8 mouse cellular contexts compared by ENCODE assay signal in the genomic region with DNA sequence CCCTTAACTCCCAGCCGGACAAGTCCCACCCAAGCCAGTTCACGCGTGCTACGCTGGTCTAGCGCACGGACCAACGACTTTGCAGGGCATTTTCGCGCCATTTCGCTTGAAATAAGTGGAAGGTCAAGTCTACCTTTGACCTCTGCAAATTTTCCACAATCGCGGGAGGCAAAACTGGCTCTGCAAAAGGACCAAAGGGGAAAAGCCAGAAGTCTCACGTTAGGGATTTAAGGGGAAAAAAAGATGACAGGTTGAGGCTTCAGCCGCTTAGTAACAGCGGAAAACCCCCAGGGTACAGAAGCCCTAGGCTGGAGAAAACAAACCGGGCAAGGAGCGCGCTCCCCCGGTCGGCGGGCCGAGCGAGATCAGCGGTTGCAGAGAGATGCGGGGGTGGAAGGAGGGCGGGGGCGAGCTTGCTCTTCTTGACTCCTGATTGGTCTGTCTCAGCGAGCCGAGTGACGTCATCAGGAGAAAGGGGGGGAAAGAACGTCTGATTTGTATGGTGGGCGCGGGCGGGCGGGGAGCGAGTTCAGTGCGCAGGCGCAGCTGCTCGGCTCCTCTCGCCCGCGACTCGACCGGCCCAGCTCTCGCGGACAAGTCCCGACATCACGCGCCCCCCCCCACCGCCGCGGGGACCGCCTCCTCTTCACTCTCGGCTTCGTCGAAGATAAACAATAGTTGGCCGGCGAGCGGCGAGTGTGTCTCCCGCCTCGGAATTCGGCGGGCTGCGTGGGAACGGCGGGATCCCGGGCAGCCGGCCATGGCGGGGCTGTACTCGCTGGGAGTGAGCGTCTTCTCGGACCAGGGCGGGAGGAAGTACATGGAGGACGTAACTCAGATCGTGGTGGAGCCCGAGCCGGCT. TPM values are rescaled to one million over a fixed set of nuclear protein-coding genes. Genes with fewer than 3 reads are reported as not detected.
A peak's percentile ranks its signal among the peaks of the same experiment; 100 is the strongest.
DNase-seq lines count a peak whose midpoint lies in the region; ATAC-seq and TF ChIP-seq lines count a peak whose summit lies in the region.

A gene (plus strand): TSS at position 532 of the 862 bp plus-strand sequence.

- peak; percentile 99 for DNase-seq in CD4-positive helper T cell, adult 2 months (ENCODE audit: low read depth, low spot score)
- peak; percentile 98 for DNase-seq in brain, embryonic 18.5 days (ENCODE audit: low read depth, low spot score)
- DNase-seq in kidney, postnatal 0 days (ENCODE audit: low spot score): peak; percentile 99
- DNase-seq in liver, embryonic 11.5 days (ENCODE audit: low spot score): peak; percentile 99
- peak; percentile 99 for DNase-seq in naive thymus-derived CD4-positive, alpha-beta T cell, adult 2 months (ENCODE audit: low read depth)

- H3K9me3 ChIP-seq in heart, embryonic 12.5 days (replicated peaks): no peaks in the 10 kb centered on the region
- no peaks in the 10 kb centered on the region for H3K9me3 ChIP-seq in kidney, postnatal 0 days (replicated peaks; ENCODE audit: low read length)
- H3K9me3 ChIP-seq in liver, embryonic 11.5 days (ENCODE audit: control insufficient read depth, low read length): no peaks in the 10 kb centered on the region
- H3K9me3 ChIP-seq in stomach, embryonic 14.5 days (ENCODE audit: control insufficient read depth, low read depth, low read length): no peaks in the 10 kb centered on the region

- H3K9ac ChIP-seq in heart, embryonic 12.5 days: peak within 1 kb of the TSS; percentile 95
- H3K9ac ChIP-seq in kidney, postnatal 0 days (ENCODE audit: low read depth, low read length): peak within 1 kb of the TSS; percentile 98
- peak within 1 kb of the TSS; percentile 96 for H3K9ac ChIP-seq in liver, embryonic 11.5 days (ENCODE audit: low read depth, low read length)
- H3K9ac ChIP-seq in stomach, embryonic 14.5 days (replicated peaks; ENCODE audit: low read depth, low read length): peak within 1 kb of the TSS; percentile 94

- H3K4me1 ChIP-seq in heart, embryonic 12.5 days (replicated peaks): peaks cover 19% of the 10 kb centered on the region
- peaks cover 8% of the 10 kb centered on the region; the same call in 1 of the 2 replicates for H3K4me1 ChIP-seq in kidney, postnatal 0 days (replicated peaks; ENCODE audit: insufficient read depth, low read length)
- H3K4me1 ChIP-seq in liver, embryonic 11.5 days (replicated peaks; ENCODE audit: control insufficient read depth, insufficient read depth, low read length): peaks cover 14% of the 10 kb centered on the region; the same call in 1 of the 2 replicates
- peaks cover 8% of the 10 kb centered on the region; the same call in 1 of the 2 replicates for H3K4me1 ChIP-seq in stomach, embryonic 14.5 days (ENCODE audit: control insufficient read depth, insufficient read depth, low read length)

- peak within 1 kb of the TSS; percentile 95 for H3K27ac ChIP-seq in heart, embryonic 12.5 days (ENCODE audit: poor library complexity, severe bottlenecking)
- peak within 1 kb of the TSS; percentile 94 for H3K27ac ChIP-seq in kidney, postnatal 0 days
- peak within 1 kb of the TSS; percentile 90 for H3K27ac ChIP-seq in liver, embryonic 11.5 days (ENCODE audit: low read depth, low read length)
- peak within 1 kb of the TSS; percentile 94 for H3K27ac ChIP-seq in stomach, embryonic 14.5 days (ENCODE audit: low read length)

- peak within 1 kb of the TSS; percentile 95 for H3K4me3 ChIP-seq in heart, embryonic 12.5 days
- H3K4me3 ChIP-seq in kidney, postnatal 0 days (replicated peaks; ENCODE audit: low read depth, low read length): peak within 1 kb of the TSS; percentile 99
- H3K4me3 ChIP-seq in liver, embryonic 11.5 days (ENCODE audit: low read depth, low read length): peak within 1 kb of the TSS; percentile 97
- H3K4me3 ChIP-seq in stomach, embryonic 14.5 days (ENCODE audit: low read depth, low read length): peak within 1 kb of the TSS; percentile 98

- peaks cover 11% of the 10 kb centered on the region for H3K36me3 ChIP-seq in heart, embryonic 12.5 days
- H3K36me3 ChIP-seq in kidney, postnatal 0 days (ENCODE audit: insufficient read depth, low read length): no peaks in the 10 kb centered on the region
- H3K36me3 ChIP-seq in liver, embryonic 11.5 days (ENCODE audit: control insufficient read depth, insufficient read depth, low read length): peaks cover 7% of the 10 kb centered on the region
- H3K36me3 ChIP-seq in stomach, embryonic 14.5 days (ENCODE audit: control insufficient read depth, insufficient read depth, low read length): no peaks in the 10 kb centered on the region; the same call in 1 of the 2 replicates

- no peaks in the 10 kb centered on the region for H3K27me3 ChIP-seq in heart, embryonic 12.5 days (replicated peaks)
- H3K27me3 ChIP-seq in kidney, postnatal 0 days (ENCODE audit: insufficient read depth, low read length): no peaks in the 10 kb centered on the region
- H3K27me3 ChIP-seq in liver, embryonic 11.5 days (replicated peaks; ENCODE audit: control insufficient read depth, insufficient read depth, low read length): no peaks in the 10 kb centered on the region
- H3K27me3 ChIP-seq in stomach, embryonic 14.5 days (ENCODE audit: control insufficient read depth, insufficient read depth, low read length): no peaks in the 10 kb centered on the region

- peak; percentile 84 for ATAC-seq in erythroid progenitor cell, adult 5-6 weeks (replicated peaks; ENCODE audit: low FRiP score, poor library complexity, severe bottlenecking)
- ATAC-seq in heart, embryonic 12.5 days (ENCODE audit: insufficient number of reproducible peaks, low FRiP score): peak; percentile 96
- ATAC-seq in kidney, postnatal 0 days (replicated peaks; ENCODE audit: low FRiP score, low read depth): peak; percentile 93
- peak; percentile 93 for ATAC-seq in liver, embryonic 11.5 days (replicated peaks; ENCODE audit: low FRiP score)
- peak; percentile 94 for ATAC-seq in stomach, embryonic 14.5 days (ENCODE audit: insufficient number of reproducible peaks, insufficient read depth, low FRiP score, low read depth)

- TF ChIP-seq CTCF in kidney, postnatal 0 days (IDR thresholded peaks at IDR 0.05; ENCODE audit: low read depth): peak; percentile 22; the same call in 1 of the 2 replicates

- under 1% methylated on average over 71 of the region's 78 CpGs for whole genome bisulfite sequencing in heart, embryonic 12.5 days
- WGBS in kidney, postnatal 0 days: under 1% methylated on average over 69 of the region's 78 CpGs
- WGBS in liver, embryonic 11.5 days: 1% methylated on average over 75 of the region's 78 CpGs
- WGBS in stomach, embryonic 14.5 days: under 1% methylated on average over 69 of the region's 78 CpGs

- peak within 1 kb of the TSS; percentile 93 for H3K4me2 ChIP-seq in heart, embryonic 12.5 days
- H3K4me2 ChIP-seq in kidney, postnatal 0 days (ENCODE audit: low read length): peak within 1 kb of the TSS; percentile 86
- peak within 1 kb of the TSS; percentile 88 for H3K4me2 ChIP-seq in liver, embryonic 11.5 days
- H3K4me2 ChIP-seq in stomach, embryonic 14.5 days (replicated peaks; ENCODE audit: low read depth, low read length): peak within 1 kb of the TSS; percentile 85

RNA-seq across cellular contexts. Expression of the gene that starts here (rescaled TPM):
- 96.6 and 112 TPM in 2 replicates for total RNA-seq in erythroid progenitor cell, adult 5-6 weeks (2015; ENCODE audit: low replicate concordance)
- 62.0 and 77.3 TPM in 2 replicates for total RNA-seq in erythroid progenitor cell, adult 5-6 weeks (2017; ENCODE audit: low replicate concordance)
- 17.7 and 18.5 TPM in 2 replicates for polyA plus RNA-seq in heart, embryonic 12.5 days (2016; fragmentation: Nextera tagmentation; extraction: Ambion mirVana)
- polyA plus RNA-seq in kidney, postnatal 0 days (2015; fragmentation: Nextera tagmentation; extraction: Ambion mirVana): 17.3 and 18.7 TPM in 2 replicates
- polyA plus RNA-seq in liver, embryonic 11.5 days (2014; fragmentation: Nextera tagmentation; extraction: Ambion mirVana): 19.6 and 19.9 TPM in 2 replicates
- polyA plus RNA-seq in stomach, embryonic 14.5 days (2014; fragmentation: Nextera tagmentation; extraction: Ambion mirVana): 14.6 and 20.3 TPM in 2 replicates

Comparison
In these comparisons a context has a peak if more than half of its experiments do, and no peak if none do; other contexts are left out.
1. Peak in every context shown above with its lines: DNase-seq, ATAC-seq, H3K4me3 ChIP-seq and H3K27ac ChIP-seq.